Comparison of ENCODE assay signal across 27 mouse cellular contexts in the genomic region with DNA sequence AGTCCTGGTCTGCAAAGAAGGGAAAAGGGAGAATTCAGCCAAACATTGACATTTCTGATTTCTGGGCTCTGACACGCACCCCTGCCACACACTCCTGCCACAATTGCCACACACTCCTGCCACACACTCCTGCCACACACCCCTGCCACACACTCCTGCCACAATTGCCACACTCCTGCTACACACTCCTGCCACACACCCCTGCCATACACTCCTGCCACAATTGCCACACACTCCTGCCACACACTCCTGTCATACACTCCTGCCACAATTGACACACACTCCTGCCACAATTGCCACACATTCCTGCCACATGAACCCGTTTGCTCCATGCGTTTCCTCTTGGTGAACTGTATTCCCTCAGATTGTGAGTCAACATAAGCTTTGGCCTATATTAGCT.
A peak's percentile ranks its signal among the peaks of the same experiment; 100 is the strongest.
DNase-seq lines count a peak whose midpoint lies in the region; ATAC-seq lines count a peak whose summit lies in the region.
"Had no signal": no experiment of that assay in that cellular context is flagged by ENCODE, and none has a peak within 500 bp of the region (broad histone marks: within the 10 kb centered on the region; RNA-seq: fewer than 3 reads in every experiment).

No protein-coding gene starts in this region.

- no peak overlapping the region for H3K4me3 ChIP-seq in intestine, embryonic 14.5 days (ENCODE audit: low read depth, low read length)
- H3K4me3 ChIP-seq in intestine, embryonic 16.5 days (ENCODE audit: low read length) = no peak overlapping the region
- H3K4me3 ChIP-seq: embryonic facial prominence, embryonic 10.5 days; embryonic facial prominence, embryonic 13.5 days; erythroblast, embryonic 14.5 days; forebrain, embryonic 12.5 days; forebrain, embryonic 15.5 days; heart, adult 2 months; heart, embryonic 10.5 days; hindbrain, embryonic 12.5 days; hindbrain, embryonic 15.5 days had no signal

- 87% methylated on average over 3 of the region's 3 CpGs for WGBS in intestine, embryonic 14.5 days
- WGBS in intestine, embryonic 16.5 days = 88% methylated on average over 3 of the region's 3 CpGs

- no peaks in the 10 kb centered on the region for H3K4me1 ChIP-seq in intestine, embryonic 14.5 days (replicated peaks; ENCODE audit: control insufficient read depth, insufficient read depth, low read length)
- no peaks in the 10 kb centered on the region for H3K4me1 ChIP-seq in intestine, embryonic 16.5 days (ENCODE audit: control insufficient read depth, insufficient read depth, low read length)
- H3K4me1 ChIP-seq: embryonic facial prominence, embryonic 10.5 days; embryonic facial prominence, embryonic 13.5 days; forebrain, embryonic 12.5 days; heart, embryonic 10.5 days; hindbrain, embryonic 12.5 days; hindbrain, embryonic 15.5 days had no signal

- H3K4me2 ChIP-seq in intestine, embryonic 14.5 days (ENCODE audit: low read length) = no peak overlapping the region
- no peak overlapping the region for H3K4me2 ChIP-seq in intestine, embryonic 16.5 days (ENCODE audit: low read depth, low read length)
- H3K4me2 ChIP-seq: embryonic facial prominence, embryonic 13.5 days; forebrain, embryonic 12.5 days; forebrain, embryonic 15.5 days; hindbrain, embryonic 12.5 days; hindbrain, embryonic 15.5 days had no signal

- H3K27me3 ChIP-seq in intestine, embryonic 14.5 days (replicated peaks; ENCODE audit: control insufficient read depth, insufficient read depth, low read length) = no peaks in the 10 kb centered on the region
- H3K27me3 ChIP-seq in intestine, embryonic 16.5 days (replicated peaks; ENCODE audit: control insufficient read depth, insufficient read depth, low read length) = no peaks in the 10 kb centered on the region
- H3K27me3 ChIP-seq: CH12.LX; embryonic facial prominence, embryonic 13.5 days; forebrain, embryonic 12.5 days; forebrain, embryonic 15.5 days; hindbrain, embryonic 12.5 days; hindbrain, embryonic 15.5 days had no signal

- no peak overlapping the region for H3K27ac ChIP-seq in intestine, embryonic 14.5 days (ENCODE audit: low read depth)
- H3K27ac ChIP-seq in intestine, embryonic 16.5 days (ENCODE audit: low read length) = no peak overlapping the region
- H3K27ac ChIP-seq: embryonic facial prominence, embryonic 10.5 days; embryonic facial prominence, embryonic 13.5 days; forebrain, embryonic 12.5 days; forebrain, embryonic 15.5 days; heart, adult 2 months; heart, embryonic 10.5 days; hindbrain, embryonic 12.5 days; hindbrain, embryonic 15.5 days had no signal

- DNase-seq in intestine, embryonic 14.5 days (ENCODE audit: low spot score) = peak; percentile 13
- DNase-seq in 416B (ENCODE audit: low read depth) (peak; percentile 33), adipocyte (ENCODE audit: low spot score) (no peak)
- DNase-seq in kidney, adult 8-10 months = no peak
- DNase-seq: adrenal gland, adult 2 months; adrenal gland, postnatal 14 days; cerebellum, adult 11 months; cerebellum, adult 2 months; cerebellum, adult 9-11 months; cerebellum, postnatal 25 days; embryo, embryonic 11 days; gastrocnemius, postnatal 25 days; heart, adult 2 months had no signal

- no peak for ATAC-seq in intestine, embryonic 14.5 days (replicated peaks; ENCODE audit: low FRiP score, low TSS enrichment, low read depth)
- no peak for ATAC-seq in intestine, embryonic 16.5 days
- ATAC-seq in granulocyte monocyte progenitor cell, adult 5-6 weeks (replicated peaks; ENCODE audit: poor library complexity, severe bottlenecking) = peak; percentile 100
- peak; percentile 98 for ATAC-seq in megakaryocyte progenitor cell, adult 5-6 weeks (replicated peaks; ENCODE audit: poor library complexity)
- ATAC-seq: forebrain, embryonic 15.5 days; Patski had no signal

- no peaks in the 10 kb centered on the region for H3K9me3 ChIP-seq in intestine, embryonic 14.5 days (ENCODE audit: control insufficient read depth, low read length)
- no peaks in the 10 kb centered on the region for H3K9me3 ChIP-seq in intestine, embryonic 16.5 days (ENCODE audit: control insufficient read depth, low read length)
- H3K9me3 ChIP-seq: embryonic facial prominence, embryonic 10.5 days; embryonic facial prominence, embryonic 13.5 days; forebrain, embryonic 12.5 days; forebrain, embryonic 15.5 days; G1E; heart, embryonic 10.5 days; hindbrain, embryonic 12.5 days; hindbrain, embryonic 15.5 days had no signal

- H3K36me3 ChIP-seq in intestine, embryonic 14.5 days (ENCODE audit: control insufficient read depth, insufficient read depth, low read length) = no peaks in the 10 kb centered on the region
- no peaks in the 10 kb centered on the region for H3K36me3 ChIP-seq in intestine, embryonic 16.5 days (ENCODE audit: control insufficient read depth, insufficient read depth, low read length)
- H3K36me3 ChIP-seq: embryonic facial prominence, embryonic 10.5 days; embryonic facial prominence, embryonic 13.5 days; forebrain, embryonic 12.5 days; forebrain, embryonic 15.5 days; G1E; heart, embryonic 10.5 days; hindbrain, embryonic 12.5 days; hindbrain, embryonic 15.5 days had no signal

- H3K9ac ChIP-seq in intestine, embryonic 14.5 days (ENCODE audit: low read length) = no peak overlapping the region
- H3K9ac ChIP-seq in intestine, embryonic 16.5 days (ENCODE audit: low read depth, low read length) = no peak overlapping the region
- H3K9ac ChIP-seq: embryonic facial prominence, embryonic 13.5 days; forebrain, embryonic 12.5 days; forebrain, embryonic 15.5 days; hindbrain, embryonic 12.5 days; hindbrain, embryonic 15.5 days had no signal

Comparison
In these comparisons a context has a peak if more than half of its experiments do, and no peak if none do; other contexts are left out.
1. ATAC-seq: peak in granulocyte monocyte progenitor cell, adult 5-6 weeks (single experiment) and megakaryocyte progenitor cell, adult 5-6 weeks (single experiment); none in intestine, embryonic 14.5 days (single experiment) and intestine, embryonic 16.5 days (single experiment).
2. DNase-seq: peak in intestine, embryonic 14.5 days (single experiment) and 416B (single experiment); none in kidney, adult 8-10 months (0 of 2) and adipocyte (single experiment).